Mouse (Mus musculus) gastrocnemius, postnatal 10 days (tissue): ENCODE data around the gene Ralgps1. TPM values are rescaled to one million over a fixed set of nuclear protein-coding genes. Genes with fewer than 3 reads are reported as not detected.
"Not testable (repeated sequence)": the region's sequence is repeated elsewhere in the genome, so short reads cannot be mapped to it uniquely, and the experiment has no call there.

Source experiments
- DNase-seq: peaks from one replicate; pipeline ENCODE4 v3.0.0; 2021; ENCODE audit warnings: mixed read lengths
- total RNA-seq, 2 experiments: library from RNA; stranded (reverse); gene quantifications; 2 replicates each; pipeline ENCODE4 v1.2.3; 2021

Gene Ralgps1
- total RNA-seq, 2 experiments from 2014 or later: 4.1 to 5.2 TPM

DNA sequence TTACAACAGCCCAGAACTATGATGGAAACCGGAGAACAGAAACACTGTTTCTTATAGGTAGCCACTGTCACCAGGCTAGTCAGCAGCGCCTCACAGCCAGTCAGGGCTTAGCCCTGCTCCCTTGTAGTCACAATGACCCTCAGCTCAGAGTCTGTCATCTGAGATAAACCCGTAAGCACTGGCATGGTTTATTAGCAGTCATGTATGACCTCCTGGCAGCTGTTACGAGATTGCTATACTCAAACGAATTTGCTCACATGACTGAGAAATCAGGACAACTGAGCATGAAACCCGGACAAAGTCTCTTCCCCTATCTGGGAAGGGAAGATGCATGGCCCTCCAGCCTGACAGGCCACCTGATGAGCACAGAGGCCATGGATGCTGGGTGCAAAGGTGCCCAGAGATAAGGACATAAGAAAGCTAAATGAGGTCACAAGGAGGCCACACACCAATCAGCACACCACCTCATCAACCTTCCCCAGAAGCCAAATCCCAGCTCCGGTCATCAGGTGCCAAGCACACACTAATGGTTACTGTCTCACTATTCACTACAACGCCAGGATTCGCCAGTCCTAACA lies 10.1 kb downstream of the Ralgps1 start:
- DNase-seq: no peak

DNA sequence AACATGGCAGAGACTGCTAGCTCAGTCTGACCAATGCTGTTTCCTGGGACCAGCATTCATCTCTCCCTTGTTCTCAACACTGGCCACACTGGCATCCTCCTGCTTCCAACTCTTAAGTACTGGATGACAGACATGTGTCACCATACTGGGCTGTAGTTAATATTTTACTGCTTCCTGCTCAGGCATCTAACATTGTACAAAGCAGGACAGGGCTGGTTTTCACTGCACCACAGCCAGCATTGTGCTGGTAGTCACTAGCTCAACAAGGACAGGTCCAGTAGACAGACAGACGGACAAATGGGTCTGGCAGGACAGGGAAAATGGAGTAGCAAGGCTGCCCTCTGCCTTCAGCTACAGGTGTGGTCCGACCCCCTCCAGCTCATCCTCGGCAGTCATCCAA lies 10.7 kb downstream of the Ralgps1 start:
- DNase-seq: no peak

DNA sequence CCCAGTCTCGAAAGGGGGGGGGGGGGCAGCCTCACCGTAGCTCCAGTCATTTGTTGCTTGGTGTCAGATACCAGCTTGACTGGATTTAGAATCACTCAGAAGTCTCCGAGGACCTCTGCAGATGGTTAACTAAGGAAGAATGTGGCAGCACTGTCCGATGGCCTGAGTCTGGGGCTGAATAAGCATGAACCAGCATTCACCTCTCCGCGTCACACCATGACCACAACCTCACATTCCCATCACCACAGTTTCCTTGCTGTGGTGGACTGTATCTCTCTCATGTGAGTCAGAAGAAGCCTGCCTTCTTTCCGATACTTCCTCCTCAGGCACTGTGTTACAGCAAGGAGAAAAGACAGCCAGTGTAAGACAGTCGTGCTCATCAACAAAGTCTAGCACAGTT lies 12.1 kb downstream of the Ralgps1 start:
- no peak for DNase-seq

DNA sequence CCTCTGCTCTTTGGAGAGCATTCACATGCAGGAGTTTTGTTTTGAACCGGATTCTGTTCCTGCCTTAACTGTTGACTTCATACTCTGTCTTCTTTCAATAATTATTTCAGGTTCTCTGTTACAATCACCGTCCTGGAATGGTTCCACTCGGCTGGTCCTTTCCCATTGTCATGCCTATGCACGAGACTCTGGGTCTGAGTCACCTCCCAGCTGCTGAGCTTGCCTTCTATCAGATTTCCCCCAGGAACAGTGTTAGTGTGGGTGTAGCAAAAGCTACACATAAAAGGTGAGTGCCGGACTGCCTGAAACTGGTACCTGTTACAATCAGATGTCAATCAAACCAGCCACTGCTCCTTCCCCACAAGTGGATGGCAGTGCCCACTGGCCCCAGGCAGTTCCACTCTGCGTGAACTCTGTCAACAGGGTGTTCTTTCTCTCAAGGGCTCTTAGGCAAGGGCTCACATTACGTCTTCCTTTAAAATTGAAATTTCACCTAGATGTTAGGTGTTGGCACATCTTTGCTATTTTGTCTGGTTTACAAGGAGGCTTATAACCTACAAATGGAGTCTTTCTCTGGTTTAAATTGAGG lies 13.9 kb downstream of the Ralgps1 start:
- DNase-seq: no peak

DNA sequence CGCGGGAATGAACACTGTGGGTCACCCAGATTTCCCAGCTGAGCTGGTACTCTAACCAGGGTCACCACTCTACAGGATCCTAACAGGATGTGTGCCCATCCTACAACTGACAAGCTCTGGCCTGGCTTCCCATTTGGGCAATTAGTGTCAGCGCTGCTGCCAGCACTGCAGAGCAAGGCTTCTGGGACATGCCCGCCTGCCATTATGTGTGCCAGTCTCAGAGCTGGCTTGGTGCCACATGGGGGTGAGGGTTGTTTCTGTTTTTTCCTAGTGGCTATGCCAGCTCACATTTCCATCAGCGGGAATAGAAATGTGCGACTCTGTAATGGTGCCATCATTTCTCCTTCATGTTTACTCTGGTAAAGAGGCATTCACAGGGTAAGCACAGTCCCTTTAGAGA lies 15.7 kb downstream of the Ralgps1 start:
- DNase-seq: peak; percentile 54

DNA sequence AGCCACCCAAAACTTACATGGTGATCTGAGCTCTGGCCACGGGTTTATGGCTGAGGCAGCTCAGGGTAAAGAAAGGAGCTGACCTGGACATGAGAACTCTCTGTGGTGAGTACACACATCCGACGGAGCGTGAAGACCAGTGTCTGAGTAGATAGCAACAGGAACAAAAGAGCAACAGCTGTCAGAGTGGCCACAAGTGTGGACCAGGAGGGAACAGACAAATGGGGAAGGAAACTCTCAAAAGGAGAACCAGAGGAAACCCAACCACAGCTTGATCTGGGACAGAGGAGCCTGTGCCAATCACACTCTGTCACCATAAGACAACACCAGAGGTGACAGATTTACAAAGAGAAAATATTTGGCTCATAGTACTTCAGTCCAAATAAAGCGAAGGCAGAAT lies 17.9 kb downstream of the Ralgps1 start:
- no peak for DNase-seq

DNA sequence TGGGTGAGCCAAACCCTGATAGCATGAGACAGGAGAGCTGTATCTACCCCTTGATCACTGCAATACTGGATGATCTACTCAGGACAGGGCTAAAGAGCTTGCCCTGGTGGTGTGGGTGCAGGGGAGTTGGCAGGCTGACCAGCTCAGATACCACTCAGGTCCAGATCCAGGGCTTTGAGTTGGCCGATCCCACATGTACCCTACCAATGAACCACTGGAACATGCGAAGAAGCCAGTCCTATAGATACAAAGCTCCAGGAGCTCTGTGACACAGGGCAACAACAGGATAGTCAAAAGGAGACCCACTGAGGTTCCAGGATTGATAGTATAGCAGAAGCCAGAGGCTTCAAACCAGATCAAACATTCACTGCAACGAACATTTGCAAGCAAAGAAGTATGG lies 19.8 kb downstream of the Ralgps1 start:
- no peak for DNase-seq

DNA sequence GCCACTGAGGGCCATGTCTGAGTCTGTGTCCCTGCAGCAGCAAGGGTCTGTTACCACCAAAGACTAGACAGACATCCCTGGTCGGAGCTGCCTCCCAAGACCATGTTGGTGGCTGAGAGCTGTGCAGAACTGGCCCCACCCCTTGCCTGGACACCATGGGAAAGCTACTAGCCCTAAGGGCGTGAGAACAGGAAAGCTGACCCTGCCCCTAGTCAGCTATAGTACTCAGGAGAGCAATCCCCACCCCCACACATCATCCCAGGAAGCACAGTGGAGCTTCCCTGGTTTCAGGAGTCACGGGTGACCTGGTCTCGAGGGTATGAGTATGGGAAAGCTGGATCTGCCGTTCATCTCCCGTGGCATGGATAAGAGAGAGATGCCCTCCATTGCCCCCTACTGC lies 20.4 kb downstream of the Ralgps1 start:
- DNase-seq: no peak

DNA sequence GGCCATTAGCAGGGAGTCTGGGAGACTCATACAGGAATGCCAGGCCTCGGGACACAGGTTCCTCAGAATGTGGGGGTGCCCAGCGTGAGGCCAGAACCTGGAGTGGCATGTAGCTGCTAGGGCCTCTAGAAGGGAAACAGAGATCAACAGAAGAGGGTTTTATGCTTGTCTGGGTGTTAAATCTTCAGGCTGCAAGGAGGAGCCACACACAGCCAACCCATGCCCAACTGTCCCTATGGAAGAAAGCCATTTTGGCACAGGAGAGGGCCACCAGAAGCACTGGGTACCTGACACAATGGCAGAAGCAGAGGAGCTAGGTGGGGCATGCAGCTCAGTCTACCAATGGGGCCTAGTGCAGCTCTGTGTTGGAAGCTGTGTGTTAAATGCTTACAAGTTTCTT lies 21.7 kb downstream of the Ralgps1 start:
- DNase-seq: no peak

DNA sequence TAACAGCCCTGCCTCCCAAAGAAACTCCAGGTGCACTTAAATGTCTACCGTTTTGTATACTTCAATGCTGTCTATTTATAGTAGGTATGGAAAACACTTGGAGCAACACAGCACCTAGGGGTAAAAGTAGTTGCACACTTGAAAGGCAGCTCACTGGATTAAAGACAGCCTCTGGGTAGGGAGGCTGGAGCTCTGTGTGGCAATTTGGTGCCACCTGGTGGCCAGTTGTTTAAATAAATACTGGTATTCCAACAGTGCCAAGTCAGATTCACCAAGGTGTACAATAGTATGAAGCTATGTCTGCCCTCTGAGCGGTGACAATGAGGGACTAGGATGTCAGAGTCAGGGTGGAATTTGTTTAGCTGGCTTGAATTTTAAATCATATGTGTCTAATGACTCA lies 22.2 kb downstream of the Ralgps1 start:
- peak; percentile 85 for DNase-seq

DNA sequence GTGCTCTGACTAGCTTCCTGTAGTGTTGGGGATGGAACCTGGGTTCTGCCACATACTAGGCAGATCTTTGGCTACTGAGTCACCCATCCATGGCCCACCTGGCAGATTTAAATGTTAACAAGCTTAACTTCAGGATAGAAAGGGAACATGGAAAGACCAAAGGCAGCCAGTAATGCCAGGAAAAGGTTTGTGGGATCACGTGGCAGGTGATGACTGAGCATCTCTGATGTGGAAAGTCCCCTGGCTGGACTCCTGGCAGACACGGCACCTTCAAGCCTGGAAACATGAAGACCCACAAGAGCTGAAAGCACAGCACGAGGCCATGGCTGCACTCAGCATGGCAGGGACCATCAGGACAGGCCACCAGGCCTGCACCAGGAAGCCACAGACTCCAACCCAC lies 23.0 kb downstream of the Ralgps1 start:
- DNase-seq: no peak

DNA sequence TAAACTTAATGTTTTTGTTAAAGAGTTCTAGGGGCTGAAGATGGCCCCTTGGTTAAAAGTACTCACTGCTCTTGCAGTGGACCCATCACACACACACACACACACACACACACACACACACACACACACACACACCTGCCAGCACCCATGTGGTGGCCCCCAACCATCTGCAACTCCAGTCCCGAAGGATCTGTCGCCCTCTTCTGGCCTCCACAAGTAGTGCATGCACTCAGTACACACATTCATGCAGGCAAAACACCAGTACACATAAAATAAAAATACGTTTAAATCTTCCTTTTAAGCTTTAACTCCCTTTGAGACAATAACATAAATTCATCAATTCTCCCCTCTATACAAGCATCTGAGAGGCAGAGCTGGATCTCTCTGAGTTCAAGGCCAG lies 23.7 kb downstream of the Ralgps1 start:
- DNase-seq: peak; percentile 73

DNA sequence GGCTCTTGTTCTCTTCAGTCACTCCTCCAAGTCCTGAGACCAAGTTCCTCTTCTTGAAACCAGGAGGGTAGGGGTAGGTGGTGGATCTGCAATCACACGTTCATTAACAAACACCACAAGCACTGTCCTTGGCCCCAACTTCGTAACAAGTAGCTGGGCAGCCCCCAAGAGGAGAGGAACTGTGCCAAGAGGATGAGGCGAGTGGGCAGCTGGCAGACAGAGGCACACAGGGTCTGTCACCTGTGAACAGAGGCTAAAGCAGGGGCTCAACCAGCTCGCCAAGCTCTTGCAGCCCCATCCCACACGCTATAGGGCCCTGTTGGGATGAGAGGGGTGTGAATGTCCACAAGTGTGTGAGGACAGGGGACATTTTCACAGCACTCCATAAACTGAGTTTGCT lies 24.5 kb downstream of the Ralgps1 start:
- no peak for DNase-seq

DNA sequence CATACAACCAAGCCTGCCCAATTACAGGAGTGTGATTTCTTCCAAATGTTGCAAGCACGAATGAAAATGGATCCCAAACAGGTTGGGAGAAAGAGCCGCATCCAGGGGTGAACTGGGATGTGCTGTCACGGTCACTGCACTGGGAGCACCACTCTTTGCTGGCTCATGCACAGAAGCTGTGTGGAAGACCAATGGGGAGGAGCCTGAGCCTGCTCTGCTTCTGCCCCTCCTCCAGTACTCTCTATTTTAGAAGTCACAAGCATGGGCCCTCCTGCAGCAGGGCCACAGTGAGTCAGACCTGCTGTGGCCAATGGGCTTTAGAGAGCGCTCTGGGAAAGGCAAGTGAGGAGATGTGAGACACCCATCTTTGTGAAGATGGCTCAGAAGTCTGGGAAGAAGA lies 25.3 kb downstream of the Ralgps1 start:
- no peak for DNase-seq

DNA sequence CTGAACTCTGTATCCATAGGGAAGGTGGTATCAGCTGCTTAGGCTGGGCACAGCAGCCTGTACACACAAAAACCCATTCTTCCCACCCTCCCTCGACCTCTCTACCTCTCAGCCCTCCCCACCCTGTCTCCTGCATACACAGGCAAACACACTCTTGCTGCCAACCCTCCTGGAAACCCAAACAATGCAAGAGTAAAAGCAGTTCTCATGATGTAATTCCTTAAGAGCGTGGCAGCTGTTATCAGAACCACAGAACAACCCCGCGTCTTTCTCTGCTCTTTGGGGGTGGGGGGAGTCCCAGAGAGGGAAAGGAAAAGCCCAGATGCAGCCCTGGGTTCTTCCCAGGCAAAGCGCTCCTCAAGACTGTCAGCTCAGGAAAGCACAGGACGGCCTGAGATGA lies 25.8 kb downstream of the Ralgps1 start:
- no peak for DNase-seq

DNA sequence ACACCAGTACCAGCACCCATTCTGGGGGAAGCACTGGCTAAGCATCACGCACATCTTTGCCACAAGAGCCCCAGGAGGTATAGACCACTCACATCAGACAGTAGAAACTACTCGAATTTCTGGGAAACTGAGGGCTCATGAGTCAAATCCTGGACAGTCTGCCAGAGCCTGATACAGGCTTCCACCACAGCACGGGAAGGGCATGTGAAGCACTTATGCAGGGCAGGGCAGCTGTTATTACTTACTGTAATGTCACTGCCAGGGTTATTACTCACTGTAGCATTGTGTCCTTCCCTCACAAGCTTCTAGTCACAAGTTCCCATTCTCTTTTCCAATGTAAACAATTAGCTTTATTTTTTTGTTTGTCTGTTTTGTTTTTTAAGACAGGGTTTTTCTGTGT lies 27.9 kb downstream of the Ralgps1 start:
- no peak for DNase-seq

DNA sequence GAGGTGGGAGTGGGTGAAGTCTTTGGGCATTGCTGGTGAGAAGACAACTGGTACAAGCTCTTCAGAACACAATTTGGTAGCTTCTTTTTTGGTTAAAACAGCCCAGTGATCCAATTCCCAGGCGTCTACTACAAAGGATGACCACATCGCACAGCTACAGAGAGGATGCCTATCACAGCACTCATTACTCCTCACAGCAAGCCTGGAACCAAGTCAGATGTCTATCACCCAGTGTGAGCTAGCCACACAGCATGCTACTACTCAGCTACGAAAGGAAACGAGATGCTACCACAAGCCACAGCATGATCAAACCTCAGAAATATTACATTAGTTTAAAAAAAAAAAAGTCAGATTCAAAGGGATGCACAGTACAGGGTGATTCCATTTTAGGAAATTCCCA lies 29.1 kb downstream of the Ralgps1 start:
- DNase-seq: no peak

DNA sequence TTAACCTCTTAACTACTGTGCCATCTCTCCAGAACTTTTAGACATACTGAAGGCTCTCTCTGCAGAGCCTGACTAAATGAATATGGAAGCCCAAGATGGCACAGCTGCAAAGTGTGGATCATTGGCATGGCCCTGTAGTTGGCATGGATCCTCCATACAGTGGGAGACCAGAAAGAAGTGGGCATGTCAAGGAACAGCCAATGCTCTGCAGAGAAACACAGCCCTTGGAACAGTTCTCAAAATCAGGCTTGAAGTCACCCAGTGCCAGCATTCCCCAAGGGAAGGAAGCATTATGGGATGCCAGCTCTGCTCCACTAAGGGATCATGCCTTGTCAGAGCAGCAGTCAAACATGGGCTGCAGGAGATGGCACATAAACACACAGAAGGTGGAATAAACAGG lies 35.5 kb downstream of the Ralgps1 start:
- DNase-seq: no peak

DNA sequence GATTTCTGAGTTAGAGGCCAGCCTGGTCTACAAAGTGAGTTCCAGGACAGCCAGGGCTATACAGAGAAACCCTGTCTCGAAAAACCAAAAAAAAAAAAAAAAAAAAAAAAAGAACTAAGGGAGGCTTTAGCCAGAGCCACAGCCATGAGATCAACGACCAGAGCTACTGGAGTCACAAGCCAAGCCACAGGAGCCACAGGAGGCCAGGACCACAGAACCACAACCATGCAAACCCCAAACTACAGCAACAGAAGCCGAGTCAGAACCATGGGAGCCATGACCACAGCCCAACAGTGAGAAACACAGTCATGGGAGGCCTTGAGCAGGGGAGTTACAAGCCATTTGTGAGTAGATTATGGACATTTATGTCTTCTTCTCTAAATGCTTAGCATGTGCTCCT lies 41.7 kb downstream of the Ralgps1 start:
- DNase-seq: no peak

DNA sequence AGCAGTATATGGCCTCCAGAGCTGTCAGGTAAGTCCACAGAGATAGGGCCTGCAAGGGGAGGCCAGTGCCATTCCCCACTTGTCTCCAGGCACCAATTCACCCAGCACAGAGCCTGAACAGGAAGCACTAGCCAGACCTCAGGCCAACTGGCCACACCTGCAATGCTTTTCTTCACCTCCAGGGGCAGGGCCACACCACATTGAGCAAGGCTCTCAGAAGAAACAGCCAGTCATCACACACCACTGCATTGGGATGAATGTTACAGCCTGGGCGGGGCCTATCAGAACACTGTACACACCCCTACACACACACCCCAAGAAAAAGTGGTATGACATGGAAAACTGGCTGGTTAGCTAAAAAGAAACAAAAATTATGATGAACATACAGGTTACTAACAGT lies 42.3 kb downstream of the Ralgps1 start:
- peak; percentile 48 for DNase-seq

DNA sequence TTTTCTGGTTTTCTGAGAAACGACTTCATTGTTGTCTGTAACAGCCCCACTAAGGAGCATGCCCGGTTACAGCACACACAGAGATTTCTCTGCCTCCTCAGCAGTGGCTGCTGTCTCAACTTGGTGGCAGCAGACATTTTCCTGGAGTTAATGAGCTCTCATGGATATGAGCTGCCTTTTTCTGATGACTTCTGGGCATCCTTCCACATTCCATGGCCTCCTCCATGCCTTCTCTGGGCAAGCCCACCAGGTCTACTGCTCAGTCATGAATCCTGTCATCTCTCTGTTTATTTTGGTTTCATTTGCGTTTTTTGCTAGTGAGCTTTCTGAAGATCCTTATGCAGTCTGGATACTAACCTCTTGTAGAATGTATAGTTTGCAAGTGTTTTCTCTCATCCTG lies 45.9 kb downstream of the Ralgps1 start:
- DNase-seq: no peak

DNA sequence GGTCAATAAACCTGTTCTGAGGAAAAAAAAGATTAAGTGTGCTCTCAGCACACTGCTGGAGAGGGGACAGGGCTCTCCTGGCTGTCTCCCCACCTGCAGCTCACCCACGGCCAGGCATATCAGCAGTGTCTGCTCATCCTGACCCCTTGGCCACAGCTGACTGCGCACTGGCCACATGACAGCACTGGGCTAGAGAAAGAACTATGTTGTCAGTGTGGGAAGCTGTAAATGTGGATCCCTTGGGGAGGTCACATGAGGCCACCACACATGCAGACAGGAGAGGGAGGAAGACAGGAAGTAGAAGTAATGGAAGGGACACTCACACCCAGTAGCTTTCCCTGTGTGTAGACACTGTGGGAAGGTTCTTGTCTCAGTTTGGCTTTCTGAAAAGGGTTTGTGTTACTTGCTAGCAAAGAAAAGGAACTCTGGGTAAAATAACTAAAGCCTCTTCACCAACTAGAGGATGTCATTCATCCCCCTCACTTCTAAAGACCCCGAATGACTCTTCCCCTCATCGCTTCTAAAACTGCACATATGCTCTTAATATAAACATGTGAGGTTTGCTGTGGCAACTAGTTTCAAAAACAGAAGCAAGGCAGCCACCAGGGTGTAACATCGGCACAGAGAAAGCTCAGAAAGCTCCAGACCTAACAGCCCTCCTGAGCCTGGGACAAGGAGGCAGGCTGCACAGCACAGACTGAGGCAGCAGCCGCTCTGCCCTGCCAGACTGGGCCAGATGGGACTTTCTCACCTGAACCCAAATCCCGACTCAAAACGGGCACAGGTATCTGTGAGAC lies 47.3 kb downstream of the Ralgps1 start:
- no peak for DNase-seq

DNA sequence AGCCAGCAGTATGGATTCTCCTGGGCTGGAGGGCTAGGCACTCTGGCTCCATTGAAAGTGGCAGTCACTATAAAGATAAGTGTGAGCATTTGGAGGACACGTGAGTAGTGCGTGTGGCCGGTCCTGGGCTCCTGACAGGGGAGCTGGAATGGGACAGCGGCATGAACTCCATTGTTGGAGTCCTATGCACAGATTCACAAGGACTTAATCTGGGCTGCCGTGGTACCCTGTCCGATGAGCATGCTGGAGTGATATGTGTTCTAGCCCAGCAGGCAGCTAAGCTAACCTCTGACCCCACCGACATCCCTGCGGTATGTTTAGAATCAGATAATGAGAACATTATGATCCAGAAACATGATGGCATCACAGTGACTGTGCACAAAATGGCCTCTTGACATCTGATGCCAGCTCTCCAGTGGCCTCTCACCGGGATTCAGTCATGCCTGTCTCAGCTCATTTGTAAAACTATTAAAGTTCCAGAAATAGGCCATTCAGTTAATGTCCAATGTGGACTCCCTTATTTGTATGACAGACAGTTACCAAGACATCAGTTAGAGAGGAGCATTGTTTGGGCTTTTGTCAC lies 48.2 kb downstream of the Ralgps1 start:
- not testable (repeated sequence) for DNase-seq

DNA sequence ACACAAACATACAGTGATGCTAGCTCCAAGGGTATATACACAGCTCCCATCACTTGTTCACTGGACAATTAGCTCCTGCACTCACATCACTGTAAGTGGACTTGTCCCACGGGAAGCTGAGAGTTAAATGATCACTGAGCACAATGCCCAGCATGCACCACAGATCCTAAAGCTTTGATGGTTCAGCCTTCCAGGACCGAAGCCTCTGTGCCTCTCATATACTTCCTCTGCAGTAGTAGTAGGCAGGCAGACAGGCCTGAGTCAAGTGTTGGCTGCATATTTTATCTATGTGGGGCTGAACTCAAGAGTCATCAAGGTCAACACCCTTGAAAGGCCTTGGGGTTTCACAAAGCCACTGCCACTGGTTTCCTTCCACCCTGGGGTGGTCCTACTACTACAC lies 49.6 kb downstream of the Ralgps1 start:
- no peak for DNase-seq
